Mouse (Mus musculus) kidney, adult 11 months (tissue): Measurements from ENCODE around the gene Pcmt1.
A peak's percentile ranks its signal among the peaks of the same experiment; 100 is the strongest.

ENCODE experiments used
- DNase-seq: peaks from one replicate; pipeline ENCODE4 v3.0.0; 2022

The Pcmt1 gene

DNA sequence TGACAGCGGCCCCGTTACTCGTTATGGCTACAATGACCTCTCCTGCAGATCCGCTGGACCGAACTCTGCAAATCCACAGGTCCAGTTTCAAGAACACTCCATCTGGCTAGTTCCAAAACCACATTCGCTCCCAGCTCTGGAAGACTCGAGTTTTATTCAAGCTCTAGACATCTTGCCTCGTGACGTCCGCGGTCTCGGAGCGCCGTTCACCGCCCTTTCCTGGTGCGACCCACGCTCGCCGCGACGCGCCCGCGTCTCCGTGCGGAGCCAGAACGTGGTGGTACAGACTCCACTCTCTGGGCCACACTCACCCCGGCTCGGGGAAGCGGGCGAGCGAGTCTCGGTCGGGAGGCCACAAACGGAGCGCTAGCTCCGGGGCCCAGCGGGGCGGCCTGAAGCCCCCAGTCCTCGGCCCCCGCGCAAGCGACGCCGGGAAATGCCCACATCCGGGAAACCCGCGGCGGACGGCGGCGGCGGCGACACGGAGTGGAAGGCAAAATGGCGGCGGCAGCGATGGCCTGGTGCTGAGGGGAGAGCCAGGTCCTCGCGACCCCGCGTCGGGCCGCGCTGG is at the start of gene Pcmt1, which contains the start of gene Lats1:
Gene Pcmt1 (minus strand): TSS at position 406 of the 571 bp plus-strand sequence.
Gene Lats1 (plus strand): TSS at position 484 of the 571 bp plus-strand sequence.
- peak; percentile 74 for DNase-seq

DNA sequence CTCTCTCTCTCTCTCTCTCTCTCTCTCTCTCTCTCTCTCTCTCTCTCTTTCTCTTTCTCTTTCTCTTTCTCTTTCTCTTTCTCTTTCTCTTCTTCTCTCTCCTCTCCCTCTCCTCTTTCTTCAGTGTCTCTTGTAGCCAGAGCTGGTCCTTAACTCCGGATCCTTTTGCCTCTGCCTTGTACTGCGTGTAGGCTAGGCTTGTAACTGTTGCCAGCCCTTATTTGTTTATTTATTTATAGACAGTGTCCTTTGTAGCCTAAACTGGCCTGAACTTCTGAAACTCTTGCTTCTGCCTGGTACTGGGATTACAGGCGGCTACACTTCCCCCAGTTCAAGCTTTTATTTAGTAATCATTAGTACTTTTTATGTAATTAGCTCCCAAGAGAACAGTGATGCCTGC is 46.1 kb upstream of the Pcmt1 start:
- DNase-seq: no peak

DNA sequence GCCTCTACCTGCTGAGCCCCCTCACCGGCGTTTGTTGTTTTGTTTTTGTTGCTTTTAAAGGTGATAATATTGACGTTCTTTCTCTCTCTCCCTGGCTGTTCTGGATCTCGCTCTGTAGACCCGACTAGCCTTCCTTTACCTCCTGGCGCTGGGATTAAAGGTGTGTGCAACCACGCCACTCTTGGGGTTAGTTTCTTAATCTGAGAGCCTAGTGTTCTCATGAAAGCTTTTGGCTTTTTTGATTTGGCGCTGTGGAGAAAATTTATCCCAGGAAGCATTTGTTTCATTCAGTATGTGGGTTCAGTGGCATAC is 45.5 kb upstream of the Pcmt1 start:
- DNase-seq: no peak

DNA sequence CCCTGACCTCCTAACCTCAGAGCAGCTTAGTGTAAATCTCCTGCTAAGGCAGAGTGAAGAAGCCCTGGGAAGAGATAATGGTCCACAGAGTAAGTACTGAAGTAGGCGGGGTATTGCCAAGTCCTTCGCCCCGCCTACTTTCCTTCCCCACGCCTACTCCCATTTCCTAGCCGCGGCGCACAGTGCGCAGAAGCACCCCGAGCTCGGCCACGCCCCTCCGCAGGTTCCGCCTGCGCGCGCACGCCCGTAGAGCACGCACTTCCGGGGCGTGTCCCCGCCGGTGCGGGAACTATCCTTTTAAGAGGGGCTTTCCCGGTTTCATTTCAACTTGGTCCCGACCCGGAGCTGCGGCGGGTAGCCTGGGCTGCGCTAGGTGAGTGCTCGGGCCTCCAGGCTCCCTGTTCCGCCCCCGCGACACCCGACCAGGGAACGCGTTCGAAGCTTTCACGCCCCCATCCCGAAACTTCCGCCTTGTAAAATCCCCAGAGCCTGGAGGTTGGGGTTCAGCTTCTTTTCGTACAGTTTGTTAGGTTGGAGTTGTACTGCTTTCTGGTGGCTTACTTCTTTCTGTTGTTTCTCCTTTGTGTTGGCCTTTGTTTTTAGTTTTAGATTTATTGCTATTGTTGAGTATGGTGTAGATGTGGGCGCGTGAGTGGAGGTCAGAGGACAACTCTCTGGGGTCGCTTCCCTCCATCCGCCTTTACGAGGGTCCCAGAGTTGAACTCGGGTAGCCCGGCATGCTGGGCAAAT is 45.0 kb upstream of the Pcmt1 start, which contains the start of gene Katna1:
Gene Katna1 (plus strand): TSS at position 250 of the 750 bp plus-strand sequence.
- peak; percentile 92 for DNase-seq

DNA sequence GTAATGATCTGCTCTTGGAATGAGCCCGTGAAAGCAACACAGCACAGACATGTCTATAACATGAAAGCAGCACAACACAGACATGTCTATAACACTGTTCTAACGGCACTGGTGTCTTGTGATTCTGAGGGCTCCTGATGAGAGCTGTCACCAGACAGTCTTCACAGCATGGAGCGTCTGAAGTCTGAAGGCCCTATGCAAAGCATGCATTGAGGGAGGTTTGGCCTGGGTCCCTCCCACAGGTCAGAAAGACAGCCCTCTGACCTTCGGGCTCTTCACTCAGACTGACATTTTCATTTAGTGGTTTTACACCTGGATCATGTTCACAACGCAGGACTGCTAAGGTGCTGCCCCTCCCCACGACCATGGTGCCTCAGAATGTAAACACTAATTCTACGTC is 34.1 kb upstream of the Pcmt1 start:
- DNase-seq: no peak

DNA sequence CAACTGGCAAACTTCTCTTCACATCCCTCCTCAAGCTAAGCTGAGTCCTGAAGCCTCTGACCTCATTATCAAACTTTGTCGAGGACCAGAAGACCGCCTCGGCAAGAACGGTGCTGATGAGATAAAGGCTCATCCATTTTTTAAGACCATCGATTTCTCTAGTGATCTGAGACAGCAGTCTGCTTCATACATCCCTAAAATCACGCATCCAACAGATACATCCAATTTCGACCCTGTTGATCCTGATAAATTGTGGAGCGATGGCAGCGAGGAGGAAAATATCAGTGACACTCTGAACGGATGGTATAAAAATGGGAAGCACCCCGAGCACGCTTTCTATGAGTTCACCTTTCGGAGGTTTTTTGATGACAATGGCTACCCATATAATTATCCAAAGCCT is 31.6 kb upstream of the Pcmt1 start:
- no peak for DNase-seq

DNA sequence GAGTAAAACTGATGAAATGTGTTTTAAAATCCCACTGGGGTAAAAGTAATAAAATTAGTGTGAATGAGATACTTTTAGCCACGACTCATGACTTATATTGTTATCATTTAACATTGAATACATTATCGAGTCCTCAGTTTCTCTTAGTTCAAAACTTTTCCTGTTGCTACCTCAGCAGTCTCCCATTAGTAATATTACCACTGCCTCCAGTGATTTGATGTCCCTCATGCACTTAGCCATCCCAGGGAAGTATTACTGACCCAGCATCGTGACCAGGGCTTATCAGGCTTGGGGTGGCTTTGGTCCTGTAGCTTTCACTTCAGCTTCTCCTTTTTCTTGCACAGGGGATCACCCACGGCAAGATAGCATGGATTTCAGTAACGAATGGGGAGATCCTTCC is 29.2 kb upstream of the Pcmt1 start:
- DNase-seq: no peak

DNA sequence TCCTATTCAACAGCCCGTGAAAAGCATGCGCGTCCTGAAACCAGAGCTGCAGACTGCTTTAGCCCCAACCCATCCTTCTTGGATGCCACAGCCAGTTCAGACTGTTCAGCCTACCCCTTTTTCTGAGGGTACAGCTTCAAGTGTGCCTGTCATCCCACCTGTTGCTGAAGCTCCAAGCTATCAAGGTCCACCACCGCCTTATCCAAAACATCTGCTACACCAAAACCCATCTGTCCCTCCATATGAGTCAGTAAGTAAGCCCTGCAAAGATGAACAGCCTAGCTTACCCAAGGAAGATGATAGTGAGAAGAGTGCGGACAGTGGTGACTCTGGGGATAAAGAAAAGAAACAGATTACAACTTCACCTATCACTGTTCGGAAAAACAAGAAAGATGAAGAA is 21.6 kb upstream of the Pcmt1 start:
- DNase-seq: no peak

DNA sequence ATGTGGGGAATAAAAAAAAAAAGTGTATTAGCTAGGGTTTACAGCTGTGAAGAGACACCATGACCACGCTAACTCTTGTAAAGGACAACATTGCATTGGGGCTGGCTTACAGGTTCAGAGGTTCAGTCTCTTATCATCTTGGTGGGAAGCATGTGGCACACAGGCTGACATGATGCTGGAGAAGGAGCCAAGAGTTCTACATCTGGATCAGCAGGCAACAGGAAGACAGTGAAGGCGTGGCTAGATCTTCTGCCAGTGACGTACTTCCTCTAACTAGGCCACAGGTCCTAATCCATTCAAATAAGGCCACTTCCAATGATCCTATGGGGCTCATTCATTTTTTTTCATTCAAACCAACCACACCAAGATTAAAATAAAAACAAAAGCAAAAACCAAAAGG is 19.2 kb upstream of the Pcmt1 start:
- no peak for DNase-seq

DNA sequence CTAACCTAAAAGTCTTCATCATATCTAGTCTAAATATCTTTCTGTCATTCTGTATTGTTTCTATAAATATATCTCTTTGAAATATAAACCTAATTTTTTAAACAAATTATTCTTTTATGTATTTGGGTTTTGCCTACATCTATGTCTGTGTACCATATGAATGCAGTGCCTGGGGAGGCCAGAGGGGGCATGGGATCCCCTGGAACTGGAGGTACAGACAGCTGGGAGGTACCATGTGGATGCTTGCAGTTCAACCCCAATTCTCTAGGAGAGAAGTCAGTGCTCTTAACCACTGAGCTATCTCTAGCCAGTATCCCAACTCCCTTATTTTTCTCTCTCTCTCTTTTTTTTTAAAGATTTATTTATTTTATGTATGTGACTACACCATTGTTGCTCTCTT is 14.3 kb upstream of the Pcmt1 start:
- no peak for DNase-seq

DNA sequence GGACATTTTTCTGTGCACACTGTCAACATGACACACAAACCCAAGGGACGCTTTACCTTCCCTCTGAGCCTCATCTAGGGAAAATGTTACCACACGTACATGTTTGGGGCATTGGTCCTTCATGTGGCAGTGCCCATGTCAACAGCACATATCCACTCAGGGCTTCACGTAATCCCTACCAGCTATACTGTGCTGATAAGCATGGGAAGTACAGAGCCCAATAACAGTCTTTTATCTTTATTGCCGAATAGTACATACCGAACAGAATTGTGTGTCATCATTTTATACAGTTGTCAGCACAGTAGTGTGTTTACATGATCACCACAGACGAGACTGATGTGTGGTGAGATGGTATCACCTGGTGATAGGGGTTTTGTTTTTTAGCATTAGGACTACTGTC is 6.0 kb upstream of the Pcmt1 start:
- DNase-seq: no peak

DNA sequence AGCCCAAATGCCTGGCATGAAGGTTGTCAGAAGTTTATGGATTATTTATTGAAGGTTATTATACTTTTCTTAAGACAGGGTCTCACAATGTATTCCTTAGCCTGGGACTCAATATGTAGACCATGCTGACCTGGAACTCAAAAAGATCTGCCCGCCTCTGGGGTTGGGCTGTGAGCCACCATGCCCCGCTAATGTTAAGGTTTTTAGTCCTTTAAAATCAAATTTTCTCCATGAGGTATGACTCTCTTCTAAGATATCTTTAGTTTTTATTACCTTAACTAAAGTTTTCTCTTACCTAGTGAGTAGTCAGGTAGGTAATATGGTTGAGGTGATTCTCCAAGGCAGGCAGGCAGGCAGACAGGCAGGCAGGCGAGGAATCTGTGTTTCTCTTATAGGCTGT is 1.3 kb upstream of the Pcmt1 start:
- DNase-seq: no peak

DNA sequence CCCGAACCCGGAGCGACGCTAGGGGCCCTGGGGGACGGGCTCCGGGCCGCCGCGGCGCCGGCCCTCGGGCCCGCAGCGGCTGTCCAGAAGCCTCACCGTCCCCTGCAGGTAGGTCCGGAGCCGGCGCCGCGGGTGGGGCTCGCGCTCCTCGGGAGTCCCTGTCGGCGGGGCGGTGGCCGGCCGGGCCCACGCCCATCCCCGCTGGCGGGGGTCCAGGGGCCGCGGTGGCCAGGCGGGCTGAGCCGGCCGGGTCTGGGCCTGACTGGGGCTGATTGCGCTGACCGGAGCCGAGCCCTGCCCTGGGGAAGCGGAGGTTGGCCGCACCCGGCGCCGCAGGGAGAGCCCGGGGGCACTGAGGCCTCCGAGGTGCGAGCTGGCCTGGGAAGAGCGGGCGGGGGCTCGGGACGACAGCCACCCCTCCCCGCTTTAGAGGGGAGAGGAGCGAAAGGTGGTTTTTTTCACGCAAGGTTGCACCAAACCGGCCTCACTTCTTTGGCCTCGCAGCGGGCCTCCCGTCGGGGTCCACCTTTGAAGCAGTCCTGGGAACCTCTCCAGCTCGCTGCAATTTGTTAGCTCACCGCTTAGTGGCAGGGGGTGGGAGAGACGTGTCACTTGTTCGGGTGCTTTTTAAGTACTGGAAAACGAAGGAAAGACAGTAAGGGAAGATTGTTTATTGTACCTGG is 548 bp upstream of the Pcmt1 start:
- DNase-seq: peak; percentile 72

DNA sequence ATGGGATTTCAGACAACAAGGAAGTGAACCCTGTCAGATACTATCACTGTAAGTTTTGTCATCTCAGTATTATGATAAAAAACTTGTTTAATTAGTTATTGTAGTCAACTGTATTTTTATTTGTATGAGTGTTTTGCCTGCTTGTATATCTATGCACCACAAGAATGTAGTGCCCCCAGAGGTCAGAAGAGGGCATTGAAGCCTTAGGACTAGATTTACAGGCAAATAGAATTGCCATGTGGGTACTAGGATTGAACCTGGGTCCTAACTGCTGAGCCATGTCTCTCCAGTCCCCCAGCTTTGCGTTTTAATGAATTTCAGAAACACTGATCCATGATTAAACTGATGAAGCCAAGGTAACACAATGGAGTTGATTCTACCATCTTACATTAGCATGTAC is 7.3 kb downstream of the Pcmt1 start:
- DNase-seq: no peak

DNA sequence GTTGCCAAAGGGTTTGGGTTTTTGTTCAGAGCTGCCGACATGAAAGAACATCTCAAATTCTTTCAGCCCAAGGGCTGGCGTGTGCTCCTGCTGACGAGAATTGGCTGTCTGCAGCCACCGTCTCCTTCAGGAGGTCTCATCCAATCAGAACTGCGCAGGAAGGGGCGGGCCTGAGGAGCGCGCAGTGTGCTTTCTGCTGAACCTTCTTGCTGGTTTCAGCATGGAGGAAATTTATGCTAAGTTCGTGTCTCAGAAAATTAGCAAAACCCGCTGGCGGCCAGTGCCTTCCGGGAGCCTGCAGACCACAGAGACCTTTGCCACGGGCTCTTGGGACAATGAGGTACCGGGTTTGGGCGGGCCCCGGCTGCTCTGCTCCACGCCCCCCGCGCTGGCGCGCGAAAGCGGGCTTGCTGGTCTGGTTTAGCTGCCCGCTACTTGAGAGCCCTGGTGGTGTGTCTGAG is 13.6 kb downstream of the Pcmt1 start, which contains the start of gene Nup43:
Gene Nup43 (plus strand): TSS at position 162 of the 461 bp plus-strand sequence.
- DNase-seq: peak; percentile 86

DNA sequence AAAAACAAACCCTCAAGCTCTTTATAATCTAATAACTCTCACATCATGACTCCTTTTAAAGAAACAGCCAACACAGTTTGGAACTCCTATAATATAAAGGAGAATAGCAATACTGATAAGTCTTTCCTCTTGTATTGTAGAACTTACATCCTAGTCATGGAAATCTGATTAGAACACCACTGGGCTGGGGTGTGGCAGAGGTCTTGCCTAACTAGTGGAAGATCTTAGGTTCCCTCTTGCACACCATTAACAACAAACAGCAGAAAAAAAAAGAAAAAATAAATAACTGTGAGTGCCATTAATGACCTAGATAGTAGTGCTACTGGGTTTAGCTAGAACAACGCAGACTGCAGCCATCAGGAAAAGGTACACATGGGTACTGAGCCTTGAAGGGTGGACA is 16.0 kb downstream of the Pcmt1 start:
- DNase-seq: no peak

DNA sequence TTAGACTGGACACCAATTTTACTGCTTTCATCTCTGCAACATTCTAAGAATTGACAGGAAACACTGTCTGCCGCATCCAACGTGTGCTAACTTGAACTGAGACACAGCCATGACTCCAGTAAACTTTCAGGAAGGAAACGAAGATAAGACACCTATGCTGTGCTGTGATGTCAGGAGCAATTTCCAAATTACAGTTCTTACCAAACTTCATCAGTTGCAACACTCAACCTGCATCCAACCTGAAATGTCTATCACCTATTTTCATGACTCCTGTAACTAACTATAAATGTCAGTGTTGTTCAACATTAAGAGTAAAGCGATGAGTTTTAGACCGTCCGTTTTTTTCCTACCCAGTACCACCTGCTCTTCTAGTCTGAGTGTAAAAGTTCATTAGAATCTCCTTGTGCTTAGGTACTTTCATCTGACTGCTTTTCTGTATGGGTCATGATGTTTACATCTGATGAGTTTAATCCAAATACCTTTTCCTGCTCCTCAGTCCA is 16.9 kb downstream of the Pcmt1 start:
- no peak for DNase-seq

DNA sequence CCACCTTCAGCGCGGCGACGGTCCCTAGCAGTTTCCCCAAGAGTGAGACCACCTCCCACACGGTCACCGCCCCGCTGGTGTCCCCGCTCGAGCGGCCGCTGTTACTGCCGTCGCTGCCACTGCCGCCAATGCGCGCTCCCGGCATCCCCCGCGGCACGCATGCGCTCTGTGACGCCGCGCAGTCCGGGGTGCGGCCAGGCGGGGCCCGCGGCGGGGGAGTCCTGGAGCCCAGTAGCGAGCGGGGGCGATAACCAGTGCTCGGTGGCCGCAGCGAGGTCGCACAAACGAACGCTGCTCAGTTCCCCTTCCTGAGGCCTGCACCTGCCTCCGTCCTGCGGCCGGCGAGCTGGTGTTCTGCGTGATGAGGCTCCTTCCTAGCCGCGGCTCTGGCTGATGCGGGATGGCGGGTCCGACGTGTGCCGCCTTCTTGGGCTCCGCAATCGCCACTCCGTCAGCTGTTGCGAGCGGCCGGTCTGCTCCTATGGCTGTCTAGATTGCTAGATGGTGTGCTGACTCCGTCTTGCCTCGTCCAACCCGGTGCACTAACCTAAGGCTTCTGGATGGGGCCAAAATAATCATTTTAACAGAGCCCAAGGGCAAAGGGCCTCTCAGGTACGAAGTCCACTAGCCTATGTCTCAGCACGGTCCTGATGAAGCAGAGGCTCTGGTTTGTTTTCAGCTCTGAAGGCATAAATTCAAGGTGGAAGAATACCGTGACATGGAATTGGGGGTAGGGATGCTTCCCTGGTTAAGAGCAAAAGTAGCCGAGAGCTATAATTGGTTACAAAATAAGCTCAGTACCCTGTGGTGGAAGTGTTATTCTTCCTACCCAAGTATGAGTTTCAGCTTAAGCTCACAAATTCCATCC is 17.5 kb downstream of the Pcmt1 start:
- peak; percentile 91 for DNase-seq

DNA sequence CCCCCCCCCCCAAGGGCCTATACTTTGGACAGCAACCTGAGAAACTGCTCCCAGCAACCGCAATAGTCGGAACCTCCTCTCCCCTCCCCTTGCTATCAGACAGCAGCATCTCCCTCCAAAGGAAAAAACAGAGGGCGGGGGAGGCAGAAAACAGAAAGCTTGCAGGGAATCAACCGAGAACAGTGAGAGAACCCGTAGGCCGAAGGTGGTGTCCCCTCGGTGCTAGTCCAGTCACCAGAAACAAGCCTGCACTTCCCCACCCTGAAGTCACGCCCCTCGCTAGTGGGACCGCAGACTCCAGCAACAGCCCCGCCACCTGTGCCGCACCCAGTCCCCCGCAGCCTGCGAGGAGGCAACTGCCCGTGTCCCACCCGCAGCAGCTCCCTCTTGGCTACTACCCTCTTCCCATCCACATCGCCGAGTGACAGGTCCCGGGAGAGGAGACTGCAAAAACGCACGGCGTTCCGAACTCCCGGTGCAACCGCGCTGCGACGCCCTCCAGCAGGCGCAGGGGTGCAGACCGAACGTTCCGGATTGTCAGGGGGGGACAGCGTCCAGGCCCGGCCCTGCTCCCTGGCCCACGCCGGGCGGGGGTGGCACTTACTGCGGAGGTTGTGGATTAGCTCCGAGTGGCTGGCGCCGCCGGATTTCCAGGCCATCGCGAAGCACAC is 18.3 kb downstream of the Pcmt1 start:
- DNase-seq: no peak

DNA sequence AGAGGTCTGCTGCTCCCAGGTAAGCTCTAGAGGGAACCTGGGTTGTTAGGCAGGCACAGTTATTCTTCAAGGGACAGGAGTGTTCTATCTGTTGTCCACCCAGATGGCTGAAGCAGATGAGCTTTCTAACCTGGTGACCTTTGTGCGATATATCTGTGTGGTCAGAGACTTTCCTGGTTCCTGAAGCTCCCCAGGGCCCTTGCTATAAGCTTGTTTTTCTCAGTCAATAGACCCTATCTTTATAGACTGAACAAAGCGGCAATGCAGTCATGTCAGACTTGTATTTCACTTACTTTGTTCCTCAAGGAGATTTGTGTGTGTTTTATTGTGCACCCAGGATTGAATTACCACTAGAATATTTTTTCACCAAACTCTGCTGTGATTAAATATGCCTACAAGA is 29.9 kb downstream of the Pcmt1 start:
- no peak for DNase-seq

DNA sequence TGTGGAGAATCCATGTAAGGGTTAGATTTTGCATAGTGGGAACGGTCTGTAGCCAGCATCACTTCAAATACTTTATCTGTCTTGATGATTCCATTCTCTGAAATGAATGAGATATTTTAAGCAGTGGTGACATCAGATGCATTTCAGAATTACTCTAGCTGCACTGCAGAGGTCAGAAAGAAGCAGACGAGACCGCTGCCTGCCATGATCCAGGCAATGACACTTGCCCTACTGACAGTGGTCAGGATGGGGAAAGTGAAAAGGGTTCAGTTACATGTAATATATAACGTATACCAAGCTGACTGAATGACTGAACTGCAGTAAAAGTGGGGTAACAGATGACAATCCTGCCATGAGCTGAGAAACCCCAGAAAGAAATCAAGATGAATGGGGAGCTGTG is 31.9 kb downstream of the Pcmt1 start:
- DNase-seq: no peak

DNA sequence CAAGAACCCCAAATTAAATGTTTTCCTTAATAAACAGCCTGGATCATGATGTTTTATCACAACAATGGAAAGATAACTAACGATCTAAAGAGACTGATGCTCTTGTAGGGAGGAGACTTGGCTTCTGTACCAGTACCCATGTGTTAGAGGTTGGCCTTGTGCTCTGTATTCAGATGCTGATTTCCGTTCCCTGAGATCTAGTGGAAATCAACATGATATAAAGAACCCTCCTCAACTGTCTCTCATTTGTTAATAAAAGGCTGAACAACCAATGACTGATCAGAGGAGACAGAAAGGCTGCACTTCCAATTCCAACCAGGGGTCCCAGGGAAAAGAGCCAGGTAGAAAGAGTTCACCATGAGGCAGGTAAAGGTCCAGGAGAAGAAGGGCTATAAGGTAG is 35.0 kb downstream of the Pcmt1 start:
- DNase-seq: no peak
